Mouse (Mus musculus): ENCODE data around the gene Olfr1272. TPM values are rescaled to one million over a fixed set of nuclear protein-coding genes. Genes with fewer than 3 reads are reported as not detected.
"Not testable (repeated sequence)": the region's sequence is repeated elsewhere in the genome, so short reads cannot be mapped to it uniquely, and the experiment has no call there.

Gene Olfr1272
- polyA plus RNA-seq (2015; fragmentation: Nextera tagmentation; extraction: Ambion mirVana), result not detected in 2 replicates

DNA sequence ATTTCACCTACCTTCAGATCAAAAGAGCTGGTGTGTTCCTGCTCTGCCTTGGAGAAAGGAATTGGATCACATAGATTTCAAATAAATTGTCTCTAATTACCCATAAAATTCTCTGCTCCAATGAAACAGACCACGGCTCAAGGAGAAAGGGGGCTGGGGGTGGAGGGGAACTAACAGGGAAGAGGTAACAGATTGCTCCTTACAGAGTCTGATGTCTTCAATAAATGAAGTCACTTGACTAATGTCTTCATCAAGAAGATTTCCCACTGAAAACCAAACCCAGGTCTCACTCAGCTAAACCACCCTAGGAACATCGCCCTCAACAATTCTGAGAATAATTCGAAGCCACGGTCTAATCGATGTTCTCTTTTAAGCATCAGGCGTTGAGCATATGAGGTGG lies at the start of gene Olfr1272:
Gene Olfr1272 (minus strand): TSS at position 101 of the 400 bp plus-strand sequence.
- ATAC-seq (ENCODE audit: low read depth), result no peak
- H3K4me3 ChIP-seq, result no peak within 1 kb of the TSS
- no peaks in the 10 kb centered on the region for H3K9me3 ChIP-seq
- WGBS, result 84% methylated on average over 6 of the region's 6 CpGs
- no peak within 1 kb of the TSS for H3K27ac ChIP-seq (replicated peaks)
- H3K4me2 ChIP-seq, result no peak within 1 kb of the TSS
- no peaks in the 10 kb centered on the region for H3K36me3 ChIP-seq
- H3K27me3 ChIP-seq, result no peaks in the 10 kb centered on the region
- H3K4me1 ChIP-seq (replicated peaks), result no peaks in the 10 kb centered on the region
- H3K9ac ChIP-seq, result no peak within 1 kb of the TSS

DNA sequence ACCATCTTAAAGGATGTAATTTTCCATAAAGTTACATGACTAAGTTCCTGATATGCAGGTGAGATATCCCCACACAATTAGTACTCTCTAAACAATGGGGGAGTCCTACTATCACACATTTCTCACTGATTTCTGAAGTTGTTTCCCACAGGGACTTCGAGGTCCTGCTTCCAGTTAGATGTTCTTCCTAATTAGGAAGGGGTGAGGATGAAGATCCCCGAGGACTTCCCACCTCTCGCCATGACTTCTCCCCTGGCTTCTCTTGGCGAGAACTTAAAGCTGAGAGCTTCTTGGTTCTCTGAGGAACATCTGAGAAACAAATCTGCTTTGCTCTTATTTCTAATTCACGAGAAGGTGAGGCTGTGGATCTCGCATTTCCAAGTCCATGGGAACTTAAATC lies 29.3 kb upstream of the Olfr1272 start, which contains the start of gene Gm13769:
Gene Gm13769 (plus strand): TSS at position 301 of the 400 bp plus-strand sequence.
- not testable (repeated sequence) for H3K9ac ChIP-seq; H3K4me1 ChIP-seq (replicated peaks); H3K9me3 ChIP-seq; H3K4me3 ChIP-seq; ATAC-seq (ENCODE audit: low read depth); H3K27ac ChIP-seq (replicated peaks); H3K4me2 ChIP-seq; H3K36me3 ChIP-seq; H3K27me3 ChIP-seq
- no CpG with 5 or more reads among the region's 6 CpGs for WGBS

- no peaks in the 10 kb centered on the region for H3K4me1 ChIP-seq (replicated peaks)
Observed at GRCm38 (mm10) chr2:90270932-90271331, 21.7 kb downstream of the Olfr1272 start, which contains the start of gene Olfr1271. Olfr1271 (minus strand) TSS chr2:90271032.

DNA sequence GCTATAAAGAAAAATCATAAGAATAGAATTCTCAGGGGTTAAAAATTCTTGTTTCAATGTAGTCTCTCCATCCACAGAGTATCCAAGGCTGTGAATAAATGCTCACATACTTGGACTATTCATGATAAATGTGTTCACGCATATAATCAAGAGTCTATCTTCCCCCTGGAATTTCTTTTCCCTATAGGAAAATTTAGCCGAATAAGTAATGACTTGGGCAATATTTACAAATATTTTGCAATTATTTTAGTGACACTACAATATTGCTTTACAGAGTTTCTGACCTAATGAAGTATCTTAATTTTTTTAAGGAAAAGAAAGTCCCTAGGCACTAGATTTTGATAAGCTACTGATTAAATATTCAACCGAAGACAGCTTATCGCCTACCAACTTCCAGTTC lies 35.1 kb downstream of the Olfr1272 start, which contains the start of gene Olfr142:
Gene Olfr142 (minus strand): TSS at position 101 of the 400 bp plus-strand sequence.
- no peak for ATAC-seq (ENCODE audit: low read depth)
- no peak within 1 kb of the TSS for H3K4me3 ChIP-seq
- no peaks in the 10 kb centered on the region for H3K27me3 ChIP-seq
- no peak within 1 kb of the TSS for H3K9ac ChIP-seq
- no peaks in the 10 kb centered on the region for H3K9me3 ChIP-seq
- no peaks in the 10 kb centered on the region for H3K4me1 ChIP-seq (replicated peaks)
- no peak within 1 kb of the TSS for H3K27ac ChIP-seq (replicated peaks)
- H3K36me3 ChIP-seq, result no peaks in the 10 kb centered on the region
- no peak within 1 kb of the TSS for H3K4me2 ChIP-seq
- 95% methylated on average over 4 of the region's 4 CpGs for WGBS

More at GRCm38 (mm10) chr2:90270932-90271331, 21.7 kb downstream of the Olfr1272 start, which contains the start of gene Olfr1271:
- Histone ChIP-seq H3K27ac (replicated peaks) (no peak within 1 kb of the TSS), H3K27me3 (no peaks in the 10 kb centered on the region), H3K4me3 (no peak within 1 kb of the TSS), H3K9me3 (no peaks in the 10 kb centered on the region), H3K36me3 (no peaks in the 10 kb centered on the region), H3K9ac (no peak within 1 kb of the TSS), H3K4me2 (no peak within 1 kb of the TSS)
- 90% methylated on average over 2 of the region's 2 CpGs for WGBS
- ATAC-seq (ENCODE audit: low read depth), result no peak

Other genes with a start within 250 kb of the Olfr1272 start
- not detected in 2 replicates for gene Olfr140, start 229.2 kb downstream of the Olfr1272 start, polyA plus RNA-seq (2015; fragmentation: Nextera tagmentation; extraction: Ambion mirVana)
- not detected in 2 replicates for gene Olfr1269, start 171.4 kb downstream of the Olfr1272 start, polyA plus RNA-seq (2015; fragmentation: Nextera tagmentation; extraction: Ambion mirVana)
- not detected in 2 replicates for gene Olfr32, start 150.5 kb downstream of the Olfr1272 start, polyA plus RNA-seq (2015; fragmentation: Nextera tagmentation; extraction: Ambion mirVana)
- gene Olfr1270, start 139.8 kb downstream of the Olfr1272 start, polyA plus RNA-seq (2015; fragmentation: Nextera tagmentation; extraction: Ambion mirVana), result not detected in 2 replicates
- not detected in 2 replicates for gene Olfr1506, start 68.3 kb downstream of the Olfr1272 start, polyA plus RNA-seq (2015; fragmentation: Nextera tagmentation; extraction: Ambion mirVana)
- gene Olfr142, start 35.2 kb downstream of the Olfr1272 start, polyA plus RNA-seq (2015; fragmentation: Nextera tagmentation; extraction: Ambion mirVana), result not detected in 2 replicates
- not detected in 2 replicates for gene Olfr1271, start 21.8 kb downstream of the Olfr1272 start, polyA plus RNA-seq (2015; fragmentation: Nextera tagmentation; extraction: Ambion mirVana)
- 0.11 TPM in 1 of 2 replicates, not detected in the other for gene Gm13769, start 29.4 kb upstream of the Olfr1272 start, polyA plus RNA-seq (2015; fragmentation: Nextera tagmentation; extraction: Ambion mirVana)
- gene Olfr1274-ps, start 105.8 kb upstream of the Olfr1272 start, polyA plus RNA-seq (2015; fragmentation: Nextera tagmentation; extraction: Ambion mirVana), result not detected in 2 replicates

Data from neural tube, embryonic 13.5 days (tissue).